Mouse (Mus musculus) cortical plate, adult 2 months (tissue): ENCODE results near the gene Ulk3.

Experiments
- CTCF ChIP-seq: fragments of 200-500 bp; IDR thresholded peaks from 2 replicates; pipeline ENCODE4 v1.5.1; 2011; ENCODE audit warnings: mild to moderate bottlenecking, control low read depth, low read length; ENCODE audit not compliant: insufficient read depth; ENCODE audit errors: extremely low read depth
- POLR2A ChIP-seq: fragments of 200-500 bp; IDR thresholded peaks from 2 replicates; pipeline ENCODE4 v1.6.1; 2011; ENCODE audit warnings: mild to moderate bottlenecking, low read length, control low read depth; ENCODE audit not compliant: insufficient read depth; ENCODE audit errors: extremely low read depth

DNA sequence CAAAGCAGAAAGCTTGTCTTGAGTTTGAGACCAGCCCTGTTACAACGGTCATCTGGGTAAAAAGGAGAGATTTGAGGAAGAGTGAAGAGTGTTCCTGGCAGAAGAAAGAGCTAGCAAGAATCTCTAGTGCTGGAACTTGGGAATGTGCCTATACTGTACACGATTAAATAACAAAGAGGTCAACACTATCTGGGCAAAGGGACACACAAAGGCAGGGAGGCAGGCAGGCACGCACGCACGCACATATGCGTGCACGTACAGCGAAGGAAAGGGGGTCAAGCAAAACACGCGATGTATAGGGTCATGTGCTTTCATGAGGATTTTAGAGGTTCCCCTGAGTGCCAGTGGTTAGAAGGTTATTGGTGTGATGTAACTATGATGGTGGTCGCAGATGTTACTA lies 36.1 kb upstream of the Ulk3 start:
- TF ChIP-seq CTCF: no peak
- TF ChIP-seq POLR2A: no peak
